Mouse (Mus musculus): ENCODE data around the gene Unc93a2.
"Not testable (repeated sequence)": the region's sequence is repeated elsewhere in the genome, so short reads cannot be mapped to it uniquely, and the experiment has no call there.

GRCm38 (mm10) chr17:7377907-7378306 lies 7.4 kb downstream of the Unc93a2 start:
- not testable (repeated sequence) for TF ChIP-seq POLR2A, CTCF (IDR thresholded peaks at IDR 0.05; ENCODE audit: extremely low read depth, insufficient read depth, low read length)

Measured in cortical plate, adult 2 months (tissue).